Mouse (Mus musculus) urinary bladder, adult 18-20 months (tissue): ENCODE results near the gene Vmn1r26.
"Not testable (repeated sequence)": the region's sequence is repeated elsewhere in the genome, so short reads cannot be mapped to it uniquely, and the experiment has no call there.

Experiments used
- DNase-seq, 2 experiments: peaks; one replicate each; pipeline ENCODE4 v3.0.0; 2022; ENCODE audit warnings: low spot score in 2 of 2, mixed read lengths in 2 of 2

The Vmn1r26 gene

DNA sequence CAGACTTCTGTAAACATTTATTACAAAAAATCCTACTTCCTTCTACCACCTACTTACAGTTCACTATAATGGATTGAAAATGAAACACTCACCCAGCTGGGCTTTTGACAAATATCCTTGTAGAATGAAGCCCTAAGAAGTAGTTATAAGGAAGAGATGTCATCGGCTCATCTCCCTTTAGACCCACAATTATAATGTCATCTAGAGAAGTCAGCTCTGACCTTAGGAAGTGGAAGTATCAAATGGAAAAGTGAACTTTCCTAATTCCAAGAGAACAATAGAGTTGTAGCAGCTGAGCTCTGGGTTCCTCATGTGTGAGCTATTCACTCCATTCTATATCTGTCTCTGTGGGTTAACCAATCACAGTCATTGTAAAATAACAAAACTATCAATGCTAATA, at the start of gene Vmn1r26:
TSS of gene Vmn1r26 (minus strand) at position 101 of the 400 bp plus-strand sequence.
- DNase-seq: no peak

DNA sequence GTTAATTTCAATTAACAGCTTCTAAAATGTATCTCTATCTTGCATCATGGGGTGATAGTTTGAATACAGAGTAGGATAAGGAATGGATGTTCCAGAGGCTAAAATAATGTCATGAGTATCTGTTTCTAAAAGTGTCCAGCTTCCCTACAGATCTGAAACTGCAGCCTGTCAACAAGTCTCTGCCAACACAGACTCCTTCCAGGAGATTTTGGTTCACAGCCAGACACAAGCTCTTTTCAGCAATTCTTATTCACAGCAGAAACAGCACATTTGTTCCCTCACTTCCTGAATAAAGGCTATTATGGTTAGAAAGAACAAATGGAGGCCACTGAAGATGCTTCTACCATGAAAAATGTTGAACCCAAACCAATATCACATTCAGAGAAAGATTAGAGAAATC, 29.1 kb upstream of the Vmn1r26 start:
- DNase-seq: no peak

DNA sequence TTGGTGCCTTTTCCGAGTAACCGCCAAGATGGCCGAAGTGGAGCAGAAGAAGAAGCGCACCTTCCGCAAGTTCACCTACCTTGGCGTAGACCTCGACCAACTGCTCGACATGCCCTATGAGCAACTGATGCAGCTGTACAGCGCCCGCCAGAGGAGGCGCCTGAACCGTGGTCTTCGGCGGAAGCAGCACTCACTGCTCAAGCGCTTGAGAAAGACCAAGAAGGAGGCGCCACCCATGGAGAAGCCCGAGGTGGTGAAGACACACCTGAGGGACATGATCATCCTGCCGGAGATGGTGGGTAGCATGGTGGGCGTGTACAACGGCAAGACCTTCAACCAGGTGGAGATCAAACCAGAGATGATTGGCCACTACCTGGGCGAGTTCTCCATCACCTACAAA, 2.5 kb upstream of the Vmn1r26 start:
- not testable (repeated sequence) for DNase-seq

DNA sequence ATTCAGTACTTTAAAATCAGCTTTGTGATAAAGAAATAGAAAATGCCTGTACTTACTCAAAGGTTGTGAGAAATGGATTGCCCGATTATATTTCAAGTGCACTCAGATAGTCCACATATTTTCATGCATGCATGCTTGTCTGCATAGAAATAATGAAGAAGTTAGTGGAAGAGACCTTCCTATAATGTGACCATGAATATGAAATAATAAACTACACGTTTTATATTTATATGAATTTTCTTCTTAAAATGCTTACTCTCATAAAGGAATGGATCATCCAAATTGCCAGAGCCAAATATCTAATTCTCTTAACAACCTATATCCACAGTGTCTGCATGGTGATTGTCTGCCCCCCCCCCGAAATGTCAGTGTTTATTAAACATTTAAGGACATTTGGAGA, 34.2 kb downstream of the Vmn1r26 start, which contains the start of gene Vmn1r25:
TSS of gene Vmn1r25 (minus strand) at position 101 of the 400 bp plus-strand sequence.
- DNase-seq: no peak

DNA sequence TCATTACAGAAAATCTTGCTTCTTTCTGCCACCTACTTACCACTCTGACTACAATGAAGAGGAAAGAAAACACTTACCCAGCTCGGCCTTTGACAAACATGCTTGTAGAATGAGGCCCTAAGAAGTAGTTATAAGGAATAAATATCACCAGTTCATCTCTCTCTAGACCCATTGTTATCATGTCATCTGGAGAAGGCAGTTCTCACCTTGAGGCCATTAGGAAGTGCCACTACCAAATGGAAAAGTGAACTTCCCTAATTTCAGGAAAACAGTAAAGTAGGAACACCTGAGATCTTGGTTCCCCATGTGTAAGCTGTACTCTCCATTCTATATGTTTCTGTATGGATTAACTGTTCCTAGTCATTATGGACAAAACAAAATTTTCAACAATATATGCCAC, 53.6 kb downstream of the Vmn1r26 start, which contains the start of gene Vmn1r24:
TSS of gene Vmn1r24 (minus strand) at position 101 of the 400 bp plus-strand sequence.
- DNase-seq: not testable (repeated sequence)
